Mouse (Mus musculus): ENCODE measurements around the gene Zfp513.

The Zfp513 gene

DNA sequence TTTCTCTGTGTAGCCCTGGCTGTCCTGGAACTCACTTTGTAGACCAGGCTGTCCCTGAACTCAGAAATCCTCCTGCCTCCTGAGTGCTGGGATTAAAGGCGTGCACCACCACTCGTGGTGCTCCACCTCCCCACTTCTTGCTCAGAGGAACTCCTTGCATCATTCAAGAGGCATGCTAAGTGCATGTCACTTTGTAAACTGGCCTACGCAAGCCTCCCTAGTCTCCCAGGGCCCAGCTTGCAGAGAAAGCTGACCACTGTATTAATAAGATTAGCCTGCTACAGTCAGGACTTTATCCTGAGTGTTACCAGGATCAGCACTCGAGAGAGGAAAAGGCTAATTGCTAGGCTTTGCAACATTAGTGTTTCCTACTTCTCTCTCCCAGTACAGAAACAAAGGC lies 33.5 kb downstream of the Zfp513 start:
- no peak for DNase-seq (ENCODE audit: low spot score in 2 of 2)

DNA sequence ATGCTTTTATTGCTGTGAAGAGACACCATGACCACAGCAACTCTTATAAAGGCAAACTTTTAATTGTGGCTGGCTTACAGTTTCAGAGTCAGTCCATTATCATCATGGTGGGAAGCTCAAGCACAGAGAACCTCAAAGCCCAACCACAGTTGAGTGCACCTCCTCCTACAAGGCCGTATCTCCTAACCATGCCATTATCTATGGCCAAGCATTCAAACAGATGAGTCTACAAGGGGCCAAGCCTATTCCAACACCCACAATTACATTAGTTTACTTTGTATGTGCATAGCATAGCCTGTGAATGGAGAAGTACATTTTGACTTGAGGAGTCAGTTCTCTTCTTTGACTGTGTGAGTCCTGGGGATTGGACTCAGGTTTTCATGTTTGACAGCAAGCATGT lies 37.2 kb downstream of the Zfp513 start:
- no peak for DNase-seq (ENCODE audit: low spot score in 2 of 2)

- no peak for DNase-seq (ENCODE audit: low spot score in 2 of 2)
These were observed 39.6 kb downstream of the Zfp513 start for GRCm38 (mm10) chr5:31162462-31162861.

DNA sequence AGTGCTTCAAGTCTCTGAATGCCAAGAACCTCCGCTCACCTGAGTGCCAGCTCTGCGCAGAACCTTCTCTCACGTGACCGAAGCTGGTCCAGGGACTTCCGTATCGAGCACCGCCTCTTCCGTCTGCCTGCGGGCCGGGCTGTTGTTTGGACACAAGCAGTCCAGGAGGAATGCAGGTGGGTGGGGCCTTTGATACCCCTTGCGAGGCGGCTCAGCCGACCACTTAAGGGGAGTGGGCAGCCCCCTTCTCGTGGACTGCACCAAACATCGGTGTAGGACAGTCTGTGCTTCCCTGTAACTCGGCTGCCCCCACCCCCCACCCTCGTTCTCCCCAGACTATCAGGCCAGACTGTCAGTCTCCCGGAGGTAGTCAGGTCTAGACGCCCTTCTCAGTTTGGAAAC lies 48.0 kb downstream of the Zfp513 start, which contains the start of gene Mpv17:
Gene Mpv17, minus strand, starts transcription at position 100 of the 402 bp plus-strand sequence.
- peak; percentile 69 to 83 for DNase-seq (ENCODE audit: low spot score in 2 of 2)

DNA sequence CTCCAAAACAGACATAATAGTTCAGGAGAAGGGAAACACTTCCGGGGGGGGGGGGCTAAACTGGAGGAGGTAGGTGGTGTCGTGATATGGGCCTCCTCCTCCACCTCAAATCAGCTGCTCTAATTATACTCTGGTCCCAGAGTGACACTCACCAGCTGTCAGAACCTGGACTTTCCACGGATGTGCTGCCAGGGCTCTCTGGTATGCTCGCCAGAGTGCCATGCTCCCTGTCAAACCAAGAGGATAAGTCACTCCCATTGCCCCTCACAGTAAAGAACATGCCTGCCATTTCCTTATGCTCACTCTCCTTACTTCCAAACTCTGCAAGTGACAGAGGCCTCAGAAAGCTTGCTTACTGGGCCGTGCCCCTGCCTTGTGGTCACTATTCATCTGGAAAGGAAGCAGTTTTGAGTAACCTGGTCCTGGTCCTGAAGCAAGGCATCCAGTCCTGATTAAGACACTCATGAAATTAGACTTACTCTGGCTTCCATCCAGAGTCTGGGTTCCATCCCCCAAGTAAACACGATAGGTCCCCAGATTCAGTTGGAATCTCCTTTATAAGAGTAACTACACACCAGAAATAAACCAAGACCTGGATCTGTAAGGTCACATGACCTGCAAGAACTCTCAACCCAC lies 48.5 kb downstream of the Zfp513 start:
- no peak for DNase-seq (ENCODE audit: low spot score in 2 of 2)

- no peak for DNase-seq (ENCODE audit: low spot score in 2 of 2)
These were observed 50.4 kb downstream of the Zfp513 start for GRCm38 (mm10) chr5:31151746-31152145.

DNA sequence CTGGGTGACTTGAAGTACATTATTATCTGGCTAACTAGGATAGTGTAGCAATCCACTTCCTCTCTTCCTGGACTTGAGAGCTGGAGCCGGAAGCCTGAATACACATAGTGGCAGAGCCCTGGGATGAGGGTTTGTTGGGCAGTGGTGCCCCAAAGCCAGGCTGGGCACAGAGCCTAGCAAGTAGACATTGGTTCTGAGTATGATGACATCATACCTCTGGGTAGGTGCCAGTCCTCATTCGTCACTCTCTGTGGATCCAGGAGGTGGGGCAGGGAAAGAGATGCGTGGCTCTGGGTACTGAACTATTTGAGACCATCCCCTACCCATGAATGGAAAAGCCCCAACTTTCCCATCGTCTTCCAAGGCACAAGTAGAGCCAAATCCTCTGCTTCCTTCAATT lies 52.3 kb downstream of the Zfp513 start:
- no peak for DNase-seq (ENCODE audit: low spot score in 2 of 2)

All from left cerebral cortex, adult 9 months (tissue).